Mouse (Mus musculus) hindbrain, postnatal 0 days (tissue): ENCODE data around the gene Add3. TPM values are rescaled to one million over a fixed set of nuclear protein-coding genes. Genes with fewer than 3 reads are reported as not detected.

Source experiments
- ATAC-seq: fragments of 200-750 bp; cut with Nextera tagmentation; 2 replicates; pipeline ENCODE4 v1.8.0; 2017; ENCODE audit warnings: mild to moderate bottlenecking, moderate TSS enrichment, moderate library complexity
- DNase-seq: peaks from one replicate; pipeline ENCODE4 v3.0.0-alpha.2; 2015; ENCODE audit warnings: low spot score
- H3K27ac ChIP-seq: fragments of 300-500 bp; sonication (generic); 2 replicates; pipeline ENCODE4 v1.5.1; 2014; ENCODE audit warnings: mild to moderate bottlenecking
- H3K27me3 ChIP-seq: fragments of 300-500 bp; sonication (generic); 2 replicates; pipeline ENCODE4 v1.6.1; 2014; ENCODE audit warnings: low read length, mixed read lengths; ENCODE audit not compliant: insufficient read depth
- H3K36me3 ChIP-seq: fragments of 300-500 bp; sonication (generic); 2 replicates; pipeline ENCODE4 v1.6.1; 2014; ENCODE audit warnings: low read length, mixed read lengths; ENCODE audit not compliant: insufficient read depth
- H3K4me1 ChIP-seq: fragments of 300-500 bp; sonication (generic); 2 replicates; pipeline ENCODE4 v1.6.1; 2014; ENCODE audit warnings: antibody characterized with exemption, low read length, mixed read lengths; ENCODE audit not compliant: insufficient read depth
- H3K4me2 ChIP-seq: fragments of 300-500 bp; sonication (generic); 2 replicates; pipeline ENCODE4 v1.6.1; 2014; ENCODE audit warnings: low read depth, mild to moderate bottlenecking, low read length, moderate library complexity, mixed read lengths
- H3K4me3 ChIP-seq: fragments of 300-500 bp; sonication (generic); 2 replicates; pipeline ENCODE4 v1.5.1; 2014; ENCODE audit warnings: low read length
- H3K9ac ChIP-seq: fragments of 300-500 bp; sonication (generic); replicated peaks from 2 replicates; pipeline ENCODE4 v1.6.1; 2014; ENCODE audit warnings: mild to moderate bottlenecking, low read length, moderate library complexity, mixed read lengths
- H3K9me3 ChIP-seq: fragments of 300-500 bp; sonication (generic); 2 replicates; pipeline ENCODE4 v1.6.1; 2016; ENCODE audit warnings: low read length, mixed read lengths
- CTCF ChIP-seq: IDR thresholded peaks from 2 replicates; pipeline ENCODE4 v1.5.1; 2016; ENCODE audit warnings: antibody characterized with exemption, control low read depth, low read depth
- WGBS: fragments of 180-500 bp; shearing (Covaris S2); extraction: QIAGEN DNeasy Blood & Tissue Kit; methylation state at CpG from one replicate; pipeline ENCODE4 v1.1.7; 2014; 5-methylcytosine and 5-hydroxymethylcytosine counted together
- polyA plus RNA-seq: library from polyadenylated mRNA; unstranded; fragments of >200 nt; fragmentation: Nextera tagmentation; extraction: Ambion mirVana; gene quantifications from 2 replicates; pipeline ENCODE4 v1.2.1, GENCODE M21; 2015
- total RNA-seq: library from RNA; depleted of rRNA; stranded (reverse); fragments of >200 nt; gene quantifications from 2 replicates; pipeline ENCODE4 v1.2.3, GENCODE M21; 2014

Gene Add3
- total and polyA plus RNA-seq, 2 experiments from 2014 or later, result 56.7 to 65.2 TPM

DNA sequence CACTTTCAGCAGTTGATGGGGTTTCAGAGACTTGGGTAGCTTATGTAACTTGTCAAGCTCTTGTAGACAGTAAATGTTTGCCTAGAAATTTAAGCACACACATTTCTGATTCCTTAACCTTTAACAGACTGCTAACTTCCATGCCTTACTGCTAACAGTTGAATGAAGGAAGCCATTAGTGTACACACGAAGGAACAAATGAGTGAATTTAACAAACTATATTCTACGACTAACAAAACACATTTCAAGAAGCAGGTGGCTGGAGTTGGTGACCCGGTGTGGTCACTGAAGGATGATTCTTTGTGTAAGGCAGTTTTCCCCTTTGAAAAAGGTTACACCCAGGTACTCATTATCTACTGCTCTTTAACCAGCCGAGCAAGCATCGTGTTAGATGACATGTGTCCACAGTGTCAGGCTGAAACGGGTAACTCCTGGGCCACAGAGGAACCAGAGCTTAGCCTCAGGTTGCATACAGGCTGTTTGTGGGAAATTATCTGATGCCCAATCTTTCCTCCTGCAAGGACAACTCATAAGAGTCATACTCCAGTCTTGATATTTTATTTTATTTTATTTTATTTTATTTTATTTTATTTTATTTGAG is 17.5 kb upstream of the Add3 start:
- H3K27me3 ChIP-seq, result no peaks in the 10 kb centered on the region
- no peak for DNase-seq
- H3K27ac ChIP-seq, result no peak overlapping the region
- ATAC-seq, result no peak
- H3K9me3 ChIP-seq, result no peaks in the 10 kb centered on the region
- TF ChIP-seq CTCF, result no peak
- H3K4me1 ChIP-seq, result no peaks in the 10 kb centered on the region
- H3K4me2 ChIP-seq, result no peak overlapping the region
- no peaks in the 10 kb centered on the region for H3K36me3 ChIP-seq
- H3K9ac ChIP-seq, result no peak overlapping the region
- WGBS, result 87% methylated on average over 6 of the region's 6 CpGs
- no peak overlapping the region for H3K4me3 ChIP-seq

GRCm38 (mm10) chr19:53123301-53123700 is 16.9 kb upstream of the Add3 start:
- Histone ChIP-seq H3K4me2 (no peak overlapping the region), H3K4me3 (no peak overlapping the region), H3K9ac (no peak overlapping the region), H3K36me3 (no peaks in the 10 kb centered on the region), H3K27me3 (no peaks in the 10 kb centered on the region), H3K9me3 (no peaks in the 10 kb centered on the region), H3K4me1 (no peaks in the 10 kb centered on the region), H3K27ac (no peak overlapping the region)
- TF ChIP-seq CTCF, result no peak
- DNase-seq (no peak), ATAC-seq (no peak)
- WGBS, result 58% methylated on average over 5 of the region's 5 CpGs

GRCm38 (mm10) chr19:53125679-53126078 is 14.6 kb upstream of the Add3 start:
- no peak for TF ChIP-seq CTCF

DNA sequence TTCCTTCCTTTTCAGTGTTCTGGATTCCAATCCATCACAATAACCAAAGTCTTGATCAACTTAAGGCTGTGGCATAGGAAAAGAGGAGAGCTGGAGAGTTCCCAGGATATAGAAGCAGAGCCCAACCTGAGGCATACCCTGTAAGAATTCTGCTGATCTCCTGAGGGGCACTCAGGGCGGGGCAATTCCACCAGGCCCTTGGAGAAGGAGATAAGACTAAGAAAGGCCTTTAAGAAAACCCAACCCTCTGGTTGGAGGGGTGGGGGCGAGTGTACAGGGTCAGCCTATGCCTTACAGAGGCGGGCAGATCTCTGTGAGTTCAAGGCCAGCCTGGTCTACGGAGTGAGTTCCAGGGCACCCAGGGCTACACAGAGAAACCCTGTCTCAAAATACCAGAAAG is 13.7 kb upstream of the Add3 start:
- ATAC-seq (no peak), DNase-seq (no peak)
- Histone ChIP-seq H3K9me3 (no peaks in the 10 kb centered on the region), H3K4me2 (no peak overlapping the region), H3K9ac (no peak overlapping the region), H3K27ac (no peak overlapping the region), H3K4me3 (no peak overlapping the region), H3K27me3 (no peaks in the 10 kb centered on the region), H3K36me3 (no peaks in the 10 kb centered on the region), H3K4me1 (no peaks in the 10 kb centered on the region)
- TF ChIP-seq CTCF, result no peak
- 90% methylated on average over 4 of the region's 4 CpGs for WGBS

More at GRCm38 (mm10) chr19:53125679-53126078, 14.6 kb upstream of the Add3 start:
- no peaks in the 10 kb centered on the region for H3K9me3 ChIP-seq
- WGBS, result 83% methylated on average over 2 of the region's 2 CpGs
- no peak overlapping the region for H3K4me2 ChIP-seq
- H3K4me1 ChIP-seq, result no peaks in the 10 kb centered on the region
- ATAC-seq, result no peak
- H3K4me3 ChIP-seq, result no peak overlapping the region
- no peaks in the 10 kb centered on the region for H3K27me3 ChIP-seq
- no peak overlapping the region for H3K27ac ChIP-seq
- H3K9ac ChIP-seq, result no peak overlapping the region
- no peaks in the 10 kb centered on the region for H3K36me3 ChIP-seq
- DNase-seq, result no peak

DNA sequence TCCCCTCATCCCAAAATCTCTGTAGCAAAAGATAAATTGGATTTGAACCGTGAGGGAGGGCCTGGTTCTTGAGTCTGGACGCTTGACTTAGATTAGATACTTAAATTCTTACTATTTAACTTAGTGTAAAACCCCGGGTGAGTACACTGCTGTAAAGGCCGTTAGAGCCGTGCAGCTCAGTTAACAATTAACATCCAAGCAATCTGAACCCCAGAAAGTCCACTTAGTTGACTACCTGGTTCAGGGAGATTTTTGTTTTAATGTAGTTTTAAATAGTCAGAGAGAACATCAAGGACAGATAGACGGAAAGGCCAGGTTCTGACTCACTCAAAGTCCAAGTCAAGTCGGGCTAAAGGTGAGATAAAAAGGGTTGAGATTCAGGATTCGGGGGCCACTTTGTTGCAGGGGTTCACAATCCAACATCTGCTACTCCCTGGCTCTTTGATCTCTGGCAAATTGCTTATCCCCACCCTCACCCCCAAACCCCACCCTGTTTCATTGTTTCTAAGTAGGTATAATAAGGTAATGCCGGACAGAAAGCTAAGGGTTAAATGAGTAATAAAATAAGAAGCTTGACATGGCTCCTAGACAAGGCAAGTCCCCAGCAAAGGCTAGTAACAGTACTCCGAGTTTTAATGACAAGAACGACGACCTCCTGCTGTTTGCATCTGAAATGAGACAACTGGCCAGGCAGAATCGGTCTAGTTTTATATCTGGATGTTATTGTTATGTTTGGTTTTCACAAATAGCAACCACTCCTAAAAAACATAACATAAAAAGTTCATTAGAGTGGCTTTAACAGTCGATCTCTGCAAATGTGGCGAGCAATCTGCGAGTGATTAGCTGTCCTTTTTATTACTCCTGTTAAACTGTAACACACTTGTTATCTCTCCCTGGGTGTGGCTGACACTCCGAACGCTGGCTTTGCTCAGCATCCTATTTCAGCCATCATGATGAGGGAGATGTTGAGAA is 12.6 kb upstream of the Add3 start:
- WGBS, result 56% methylated on average over 18 of the region's 18 CpGs
- Histone ChIP-seq H3K27ac (no peak overlapping the region), H3K4me1 (no peaks in the 10 kb centered on the region), H3K9ac (no peak overlapping the region), H3K27me3 (no peaks in the 10 kb centered on the region), H3K4me2 (no peak overlapping the region), H3K9me3 (no peaks in the 10 kb centered on the region), H3K4me3 (no peak overlapping the region), H3K36me3 (no peaks in the 10 kb centered on the region)
- DNase-seq (no peak), ATAC-seq (no peak)
- TF ChIP-seq CTCF, result no peak

GRCm38 (mm10) chr19:53128494-53129337 is 11.5 kb upstream of the Add3 start:
- no peak for TF ChIP-seq CTCF
- no peaks in the 10 kb centered on the region for H3K27me3 ChIP-seq
- 50% methylated on average over 13 of the region's 13 CpGs for WGBS
- H3K36me3 ChIP-seq, result no peaks in the 10 kb centered on the region
- ATAC-seq, result no peak
- H3K9me3 ChIP-seq, result no peaks in the 10 kb centered on the region
- H3K4me2 ChIP-seq, result no peak overlapping the region
- no peak overlapping the region for H3K27ac ChIP-seq
- no peak overlapping the region for H3K4me3 ChIP-seq
- H3K9ac ChIP-seq, result no peak overlapping the region
- DNase-seq, result no peak
- H3K4me1 ChIP-seq, result no peaks in the 10 kb centered on the region
